Mouse (Mus musculus) ES-E14 (cell line): ENCODE results near the gene Erich3.

Source experiments
- HCFC1 ChIP-seq: IDR thresholded peaks from 2 replicates; pipeline ENCODE4 v1.6.1; 2012; ENCODE audit warnings: low read length, inconsistent platforms, borderline replicate concordance; ENCODE audit not compliant: insufficient read depth
- MAFK ChIP-seq: IDR thresholded peaks from 2 replicates; pipeline ENCODE4 v1.6.1; 2014; ENCODE audit warnings: mild to moderate bottlenecking, low read depth, low read length, inconsistent platforms; ENCODE audit not compliant: insufficient read depth
- ZC3H11A ChIP-seq: IDR thresholded peaks from 2 replicates; pipeline ENCODE4 v1.6.1; 2012; ENCODE audit warnings: low read depth, mild to moderate bottlenecking, inconsistent platforms, low read length, borderline replicate concordance
- ZNF384 ChIP-seq: IDR thresholded peaks from 2 replicates; pipeline ENCODE4 v1.6.1; 2012; ENCODE audit warnings: low read depth, low read length, inconsistent platforms

DNA sequence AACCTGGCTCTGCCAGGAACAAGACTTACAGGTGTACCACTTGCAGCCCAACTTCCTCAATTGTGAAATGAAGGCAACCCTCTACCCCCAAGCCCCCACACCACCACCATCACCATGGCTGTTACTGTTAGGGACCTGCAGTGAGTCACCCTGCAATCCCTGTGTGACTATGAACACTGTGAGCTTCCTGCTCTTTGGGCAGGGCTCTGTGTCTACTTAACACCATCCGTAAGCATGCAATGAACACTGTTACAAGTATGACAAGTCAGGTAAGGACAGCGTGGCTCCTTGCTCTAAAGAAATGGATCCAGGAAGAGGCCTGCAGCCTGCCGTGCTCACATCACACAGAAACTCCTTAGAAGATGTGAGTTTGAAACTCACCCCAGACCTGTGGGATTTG, 33.0 kb downstream of the Erich3 start:
- TF ChIP-seq MAFK, result no peak
- no peak for TF ChIP-seq ZNF384
- TF ChIP-seq ZC3H11A, result no peak
- TF ChIP-seq HCFC1, result no peak
